11 mouse cellular contexts compared by ENCODE assay signal in the genomic region with DNA sequence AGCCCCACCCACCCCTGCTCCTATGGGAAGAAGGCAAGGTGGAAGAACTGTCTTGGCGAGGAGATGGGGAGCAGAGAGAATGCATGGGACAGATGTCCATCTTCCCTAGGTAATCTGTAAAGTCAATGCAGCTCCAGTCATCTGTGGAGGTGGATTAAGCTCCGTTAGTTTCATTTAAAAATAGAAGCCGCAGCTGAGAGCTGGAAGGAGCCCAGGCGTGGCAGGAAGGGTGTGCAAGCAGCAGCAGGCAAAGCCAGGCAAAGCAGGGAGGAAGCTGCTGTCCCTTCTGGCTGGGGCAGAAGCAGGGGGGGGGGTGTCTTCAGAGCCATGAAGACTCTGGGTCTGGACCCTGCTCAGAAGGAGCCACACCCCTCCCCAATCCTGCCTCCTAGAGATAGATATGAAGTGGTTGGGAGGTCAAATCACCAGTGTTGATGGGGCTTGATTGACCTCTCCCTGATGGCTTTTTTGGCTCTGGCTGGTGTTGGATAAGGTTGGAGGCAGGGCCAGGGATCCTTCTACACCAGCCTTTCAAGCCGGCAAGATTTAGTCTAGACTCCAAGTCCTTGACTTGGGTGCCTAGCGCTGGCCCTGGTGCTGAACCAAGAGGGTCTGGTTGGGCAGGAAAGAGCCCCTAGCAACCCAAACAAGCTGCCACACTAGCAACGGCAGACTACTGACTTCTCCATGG. TPM values are rescaled to one million over a fixed set of nuclear protein-coding genes. Genes with fewer than 3 reads are reported as not detected.
A peak's percentile ranks its signal among the peaks of the same experiment; 100 is the strongest.
DNase-seq lines count a peak whose midpoint lies in the region; ATAC-seq and TF ChIP-seq lines count a peak whose summit lies in the region.
"Had no signal": no experiment of that assay in that cellular context is flagged by ENCODE, and none has a peak within 500 bp of the region (broad histone marks: within the 10 kb centered on the region; RNA-seq: fewer than 3 reads in every experiment).

No protein-coding gene starts in this region.

- no peaks in the 10 kb centered on the region for H3K79me2 ChIP-seq in myocyte (ENCODE audit: control insufficient read depth, insufficient read depth)

- no peaks in the 10 kb centered on the region for H3K36me3 ChIP-seq in embryonic facial prominence, embryonic 11.5 days (replicated peaks; ENCODE audit: control insufficient read depth, insufficient read depth, low read depth, low read length)
- H3K36me3 ChIP-seq in myocyte (ENCODE audit: control insufficient read depth, insufficient read depth): no peaks in the 10 kb centered on the region
- H3K36me3 ChIP-seq in forebrain, embryonic 16.5 days (ENCODE audit: control insufficient read depth, insufficient read depth): no peaks in the 10 kb centered on the region
- H3K36me3 ChIP-seq: heart, embryonic 13.5 days; neural tube, embryonic 12.5 days had no signal

- intact Hi-C loops in heart, postnatal 25 days (cut with DNase I): no loop called here

- H3K27me3 ChIP-seq in embryonic facial prominence, embryonic 11.5 days (ENCODE audit: control insufficient read depth, insufficient read depth, low read length): no peaks in the 10 kb centered on the region
- H3K27me3 ChIP-seq in myocyte (ENCODE audit: control insufficient read depth, insufficient read depth, insufficient read length): no peaks in the 10 kb centered on the region
- H3K27me3 ChIP-seq in forebrain, embryonic 16.5 days (replicated peaks; ENCODE audit: control insufficient read depth, insufficient read depth, low read length): no peaks in the 10 kb centered on the region
- H3K27me3 ChIP-seq: neural tube, embryonic 12.5 days had no signal

- no peak for TF ChIP-seq POLR2A in myocyte (IDR thresholded peaks at IDR 0.05; ENCODE audit: insufficient read length, low read depth)

- H3K9ac ChIP-seq in embryonic facial prominence, embryonic 11.5 days (replicated peaks; ENCODE audit: low read length): no peak overlapping the region
- no peak overlapping the region for H3K9ac ChIP-seq in forebrain, embryonic 16.5 days (replicated peaks; ENCODE audit: low read depth, low read length)
- H3K9ac ChIP-seq: heart, embryonic 13.5 days; neural tube, embryonic 12.5 days had no signal

- H3ac ChIP-seq in myocyte (ENCODE audit: control insufficient read depth, insufficient read length): no peak overlapping the region

- no peak overlapping the region for H3K4me2 ChIP-seq in embryonic facial prominence, embryonic 11.5 days (ENCODE audit: low read depth, low read length)
- no peak overlapping the region for H3K4me2 ChIP-seq in myocyte (ENCODE audit: low read depth)
- no peak overlapping the region for H3K4me2 ChIP-seq in forebrain, embryonic 16.5 days (ENCODE audit: low read length)
- H3K4me2 ChIP-seq: heart, embryonic 13.5 days; neural tube, embryonic 12.5 days had no signal

- DNase-seq in heart, postnatal 4 days: peak; percentile 54
- DNase-seq in heart, postnatal 25 days (ENCODE audit: low spot score): no peak
- DNase-seq in ovary, postnatal 36 days (ENCODE audit: low spot score): peak; percentile 41
- no peak for DNase-seq in ovary, adult 18-20 months (ENCODE audit: low spot score)
- peak; percentile 72 for DNase-seq in embryonic facial prominence, embryonic 11.5 days (ENCODE audit: low spot score)
- DNase-seq in urinary bladder, adult 18-20 months (ENCODE audit: low spot score in 2 of 2): no peak

- 57% methylated on average over 7 of the region's 7 CpGs for WGBS in embryonic facial prominence, embryonic 11.5 days
- 56% methylated on average over 7 of the region's 7 CpGs for WGBS in forebrain, embryonic 16.5 days

- H3K9me3 ChIP-seq in embryonic facial prominence, embryonic 11.5 days (replicated peaks; ENCODE audit: control insufficient read depth, low read length): no peaks in the 10 kb centered on the region
- H3K9me3 ChIP-seq in forebrain, embryonic 16.5 days (ENCODE audit: control insufficient read depth, low read length): no peaks in the 10 kb centered on the region
- H3K9me3 ChIP-seq: heart, embryonic 13.5 days; neural tube, embryonic 12.5 days had no signal

- no peak overlapping the region for H3K4me3 ChIP-seq in embryonic facial prominence, embryonic 11.5 days (ENCODE audit: low read depth, low read length)
- no peak overlapping the region for H3K4me3 ChIP-seq in myocyte
- no peak overlapping the region for H3K4me3 ChIP-seq in forebrain, embryonic 16.5 days (replicated peaks; ENCODE audit: low read length)
- H3K4me3 ChIP-seq: heart, embryonic 13.5 days; neural tube, embryonic 12.5 days had no signal

- ATAC-seq in embryonic facial prominence, embryonic 11.5 days (replicated peaks; ENCODE audit: insufficient number of reproducible peaks, low FRiP score, low TSS enrichment, low read depth): no peak
- ATAC-seq in forebrain, embryonic 16.5 days: no peak

- no peaks in the 10 kb centered on the region for H3K4me1 ChIP-seq in embryonic facial prominence, embryonic 11.5 days (ENCODE audit: control insufficient read depth, insufficient read depth, low read length)
- H3K4me1 ChIP-seq in forebrain, embryonic 16.5 days (replicated peaks; ENCODE audit: control insufficient read depth, insufficient read depth, low read length): no peaks in the 10 kb centered on the region
- H3K4me1 ChIP-seq: neural tube, embryonic 12.5 days had no signal

- no peak overlapping the region for H3K27ac ChIP-seq in embryonic facial prominence, embryonic 11.5 days (replicated peaks; ENCODE audit: low read depth, low read length)
- no peak overlapping the region for H3K27ac ChIP-seq in forebrain, embryonic 16.5 days (ENCODE audit: low read length)
- H3K27ac ChIP-seq: heart, embryonic 13.5 days; neural tube, embryonic 12.5 days; stomach, postnatal 0 days had no signal

TF ChIP-seq in myocyte, 11 proteins besides CTCF, POLR2A, EP300 and RAD21:
- TF ChIP-seq TCF12 (IDR thresholded peaks at IDR 0.05; ENCODE audit: insufficient read depth, poor library complexity, severe bottlenecking) (no peak), MYOD1 (IDR thresholded peaks at IDR 0.05; ENCODE audit: control insufficient read depth in 1 of 3, insufficient read length in 2 of 3, low read depth in 2 of 3) (peak in 1 of 3 experiments; percentile 20), POLR2AphosphoS2 (IDR thresholded peaks at IDR 0.05; ENCODE audit: insufficient read length, low read depth) (no peak), USF1 (IDR thresholded peaks at IDR 0.05; ENCODE audit: low read depth) (no peak), CEBPB (IDR thresholded peaks at IDR 0.05; ENCODE audit: insufficient read depth, poor library complexity, severe bottlenecking) (no peak), MYOG (IDR thresholded peaks at IDR 0.05; ENCODE audit: control insufficient read depth in 1 of 3, insufficient read depth in 1 of 3, insufficient read length in 2 of 3, low read depth in 2 of 3) (peak in 1 of 3 experiments; percentile 36), REST (IDR thresholded peaks at IDR 0.05; ENCODE audit: insufficient read depth, insufficient read length) (peak; percentile 59), MAX (IDR thresholded peaks at IDR 0.05; ENCODE audit: low read depth) (no peak), TCF3 (IDR thresholded peaks at IDR 0.05; ENCODE audit: insufficient read length, low read depth) (no peak), SRF (IDR thresholded peaks at IDR 0.05; ENCODE audit: control insufficient read depth, insufficient read length, low read depth) (no peak), E2F4 (IDR thresholded peaks at IDR 0.05; ENCODE audit: insufficient read depth) (no peak)

RNA-seq across cellular contexts. Expression of gene Ccl17, which starts 9.8 kb away (rescaled TPM):
- total RNA-seq in heart, postnatal 4 days (2021): under 1 TPM in 1 of 2 experiments, not detected in 1; 0.60 TPM
- not detected for total RNA-seq in heart, postnatal 25 days (2021)
- polyA plus RNA-seq in embryonic facial prominence, embryonic 11.5 days (2014; fragmentation: Nextera tagmentation; extraction: Ambion mirVana): not detected in 2 replicates
- 0.48 TPM for polyA plus RNA-seq in myocyte (2012; fragmentation: generic; extraction: Trizol)
- 0.77 TPM in 1 of 2 replicates, not detected in the other for polyA plus RNA-seq in forebrain, embryonic 16.5 days (2015; fragmentation: Nextera tagmentation; extraction: Ambion mirVana)
- polyA plus RNA-seq: neural tube, embryonic 12.5 days had no signal

RNA-seq across cellular contexts. Expression of gene Cx3cl1, which starts 28.6 kb away (rescaled TPM):
- total RNA-seq in heart, postnatal 4 days (2021): 1 to 10 TPM; 4.1 to 4.5 TPM
- total RNA-seq in heart, postnatal 25 days (2021): 1 to 10 TPM; 2.2 to 4.0 TPM
- 4.6 and 5.6 TPM in 2 replicates for polyA plus RNA-seq in embryonic facial prominence, embryonic 11.5 days (2014; fragmentation: Nextera tagmentation; extraction: Ambion mirVana)
- 8.3 TPM for polyA plus RNA-seq in myocyte (2012; fragmentation: generic; extraction: Trizol)
- 15.1 and 23.8 TPM in 2 replicates for polyA plus RNA-seq in forebrain, embryonic 16.5 days (2015; fragmentation: Nextera tagmentation; extraction: Ambion mirVana)

RNA-seq across cellular contexts. Expression of gene Coq9, which starts 37.7 kb away (rescaled TPM):
- 100 to 1,000 TPM; 237 to 239 TPM for total RNA-seq in heart, postnatal 4 days (2021)
- total RNA-seq in heart, postnatal 25 days (2021): 100 to 1,000 TPM; 542 TPM
- polyA plus RNA-seq in embryonic facial prominence, embryonic 11.5 days (2014; fragmentation: Nextera tagmentation; extraction: Ambion mirVana): 51.9 and 52.8 TPM in 2 replicates
- polyA plus RNA-seq in myocyte (2012; fragmentation: generic; extraction: Trizol): 126 TPM
- polyA plus RNA-seq in forebrain, embryonic 16.5 days (2015; fragmentation: Nextera tagmentation; extraction: Ambion mirVana): 56.8 and 60.7 TPM in 2 replicates

RNA-seq across cellular contexts. Expression of gene Ciapin1, which starts 37.7 kb away (rescaled TPM):
- 10 to 100 TPM; 84.5 to 91.1 TPM for total RNA-seq in heart, postnatal 4 days (2021)
- total RNA-seq in heart, postnatal 25 days (2021): 10 to 100 TPM; 73.7 to 80.1 TPM
- polyA plus RNA-seq in embryonic facial prominence, embryonic 11.5 days (2014; fragmentation: Nextera tagmentation; extraction: Ambion mirVana): 123 and 139 TPM in 2 replicates
- polyA plus RNA-seq in myocyte (2012; fragmentation: generic; extraction: Trizol): 74.9 TPM
- 119 and 148 TPM in 2 replicates for polyA plus RNA-seq in forebrain, embryonic 16.5 days (2015; fragmentation: Nextera tagmentation; extraction: Ambion mirVana)

RNA-seq across cellular contexts. Expression of gene Ccl22, which starts 55.0 kb away (rescaled TPM):
- total RNA-seq in heart, postnatal 4 days (2021): not detected
- total RNA-seq in heart, postnatal 25 days (2021): not detected
- not detected in 2 replicates for polyA plus RNA-seq in embryonic facial prominence, embryonic 11.5 days (2014; fragmentation: Nextera tagmentation; extraction: Ambion mirVana)
- not detected for polyA plus RNA-seq in myocyte (2012; fragmentation: generic; extraction: Trizol)
- not detected in 2 replicates for polyA plus RNA-seq in forebrain, embryonic 16.5 days (2015; fragmentation: Nextera tagmentation; extraction: Ambion mirVana)
- polyA plus RNA-seq: heart, embryonic 13.5 days; neural tube, embryonic 12.5 days; stomach, postnatal 0 days had no signal

Comparison
In these comparisons a context has a peak if more than half of its experiments do, and no peak if none do; other contexts are left out.
1. DNase-seq: peak in heart, postnatal 4 days (single experiment), ovary, postnatal 36 days (single experiment) and embryonic facial prominence, embryonic 11.5 days (single experiment); none in heart, postnatal 25 days (single experiment), ovary, adult 18-20 months (single experiment) and urinary bladder, adult 18-20 months (0 of 2).